Mouse (Mus musculus) right cerebral cortex, postnatal 25 days (tissue): Measurements from ENCODE around the gene Nptn.
A peak's percentile ranks its signal among the peaks of the same experiment; 100 is the strongest.

Source experiments
- DNase-seq: peaks from one replicate; pipeline ENCODE4 v3.0.0; 2022

Nptn gene

GRCm38 (mm10) chr9:58581958-58582540 is at the start of gene Nptn:
Nptn (plus strand) TSS chr9:58582240.
- peak; percentile 98 for DNase-seq

- no peak for DNase-seq
Observed at GRCm38 (mm10) chr9:58533322-58533721, 48.7 kb upstream of the Nptn start.

GRCm38 (mm10) chr9:58534766-58535165 is 47.3 kb upstream of the Nptn start:
- DNase-seq, result no peak

GRCm38 (mm10) chr9:58535447-58536134 is 46.4 kb upstream of the Nptn start:
- DNase-seq, result no peak

- DNase-seq, result no peak
Observed at GRCm38 (mm10) chr9:58537774-58538173, 44.3 kb upstream of the Nptn start.

GRCm38 (mm10) chr9:58539886-58540285 is 42.2 kb upstream of the Nptn start:
- peak; percentile 32 for DNase-seq

GRCm38 (mm10) chr9:58541895-58542338 is 40.1 kb upstream of the Nptn start:
- peak; percentile 68 for DNase-seq

- peak; percentile 62 for DNase-seq
Observed at GRCm38 (mm10) chr9:58544879-58545324, 37.1 kb upstream of the Nptn start.

- DNase-seq, result no peak
Observed at GRCm38 (mm10) chr9:58545428-58545827, 36.6 kb upstream of the Nptn start.

- DNase-seq, result peak; percentile 56
Observed at GRCm38 (mm10) chr9:58546630-58547360, 35.2 kb upstream of the Nptn start.

GRCm38 (mm10) chr9:58548897-58549296 is 33.1 kb upstream of the Nptn start:
- DNase-seq, result no peak

- DNase-seq, result no peak
Observed at GRCm38 (mm10) chr9:58549694-58550093, 32.3 kb upstream of the Nptn start.

- DNase-seq, result no peak
Observed at GRCm38 (mm10) chr9:58550928-58551327, 31.1 kb upstream of the Nptn start.

GRCm38 (mm10) chr9:58552083-58552482 is 30.0 kb upstream of the Nptn start:
- DNase-seq, result no peak

- peak; percentile 44 for DNase-seq
Observed at GRCm38 (mm10) chr9:58554056-58554907, 27.8 kb upstream of the Nptn start.

GRCm38 (mm10) chr9:58554908-58555684 is 26.9 kb upstream of the Nptn start, which contains the start of gene Cd276:
Cd276 (minus strand) TSS chr9:58555437.
- DNase-seq, result peak; percentile 78

GRCm38 (mm10) chr9:58555685-58556414 is 26.2 kb upstream of the Nptn start:
- no peak for DNase-seq

GRCm38 (mm10) chr9:58556627-58557026 is 25.4 kb upstream of the Nptn start:
- DNase-seq, result no peak

GRCm38 (mm10) chr9:58557457-58558455 is 24.3 kb upstream of the Nptn start:
- no peak for DNase-seq

GRCm38 (mm10) chr9:58560211-58560610 is 21.8 kb upstream of the Nptn start:
- no peak for DNase-seq
